Mouse (Mus musculus) hindbrain, embryonic 16.5 days (tissue): ENCODE results near the gene Mis12. TPM values are rescaled to one million over a fixed set of nuclear protein-coding genes. Genes with fewer than 3 reads are reported as not detected.

Experiments
- ATAC-seq: fragments of 200-750 bp; cut with Nextera tagmentation; 2 replicates; pipeline ENCODE4 v1.8.0; 2017; ENCODE audit warnings: moderate TSS enrichment, moderate library complexity
- H3K27ac ChIP-seq: fragments of 300-500 bp; sonication (generic); 2 replicates; pipeline ENCODE4 v1.5.1; 2014; ENCODE audit warnings: low read depth, mild to moderate bottlenecking, control low read depth, low read length, moderate library complexity
- H3K27me3 ChIP-seq: fragments of 300-500 bp; sonication (generic); replicated peaks from 2 replicates; pipeline ENCODE4 v1.6.1; 2014; ENCODE audit warnings: low read length; ENCODE audit not compliant: control insufficient read depth, insufficient read depth
- H3K36me3 ChIP-seq: fragments of 300-500 bp; sonication (generic); 2 replicates; pipeline ENCODE4 v1.6.1; 2014; ENCODE audit warnings: mild to moderate bottlenecking, low read length, moderate library complexity, mixed read lengths; ENCODE audit not compliant: control insufficient read depth, insufficient read depth
- H3K4me1 ChIP-seq: fragments of 300-500 bp; sonication (generic); 2 replicates; pipeline ENCODE4 v1.6.1; 2014; ENCODE audit warnings: low read depth, low read length; ENCODE audit not compliant: control insufficient read depth, insufficient read depth
- H3K4me2 ChIP-seq: fragments of 300-500 bp; sonication (generic); 2 replicates; pipeline ENCODE4 v1.6.1; 2014; ENCODE audit warnings: mild to moderate bottlenecking, low read length, control low read depth, moderate library complexity
- H3K4me3 ChIP-seq: fragments of 300-500 bp; sonication (generic); 2 replicates; pipeline ENCODE4 v1.5.1; 2014; ENCODE audit warnings: mild to moderate bottlenecking, low read length, control low read depth, moderate library complexity
- H3K9ac ChIP-seq: fragments of 300-500 bp; sonication (generic); 2 replicates; pipeline ENCODE4 v1.6.1; 2014; ENCODE audit warnings: low read depth, mild to moderate bottlenecking, control low read depth, low read length, moderate library complexity
- H3K9me3 ChIP-seq: fragments of 300-500 bp; sonication (generic); 2 replicates; pipeline ENCODE4 v1.6.1; 2014; ENCODE audit warnings: mild to moderate bottlenecking, low read length, moderate library complexity; ENCODE audit not compliant: control insufficient read depth
- WGBS: fragments of 180-500 bp; shearing (Covaris S2); extraction: QIAGEN DNeasy Blood & Tissue Kit; methylation state at CpG from one replicate; pipeline ENCODE4 v1.1.7; 2014; 5-methylcytosine and 5-hydroxymethylcytosine counted together
- polyA plus RNA-seq: library from polyadenylated mRNA; unstranded; fragments of >200 nt; fragmentation: Nextera tagmentation; extraction: Ambion mirVana; gene quantifications from 2 replicates; pipeline ENCODE4 v1.2.1, GENCODE M21; 2015

Gene Mis12
- polyA plus RNA-seq, 1 experiment from 2014 or later: 32.3 TPM

DNA sequence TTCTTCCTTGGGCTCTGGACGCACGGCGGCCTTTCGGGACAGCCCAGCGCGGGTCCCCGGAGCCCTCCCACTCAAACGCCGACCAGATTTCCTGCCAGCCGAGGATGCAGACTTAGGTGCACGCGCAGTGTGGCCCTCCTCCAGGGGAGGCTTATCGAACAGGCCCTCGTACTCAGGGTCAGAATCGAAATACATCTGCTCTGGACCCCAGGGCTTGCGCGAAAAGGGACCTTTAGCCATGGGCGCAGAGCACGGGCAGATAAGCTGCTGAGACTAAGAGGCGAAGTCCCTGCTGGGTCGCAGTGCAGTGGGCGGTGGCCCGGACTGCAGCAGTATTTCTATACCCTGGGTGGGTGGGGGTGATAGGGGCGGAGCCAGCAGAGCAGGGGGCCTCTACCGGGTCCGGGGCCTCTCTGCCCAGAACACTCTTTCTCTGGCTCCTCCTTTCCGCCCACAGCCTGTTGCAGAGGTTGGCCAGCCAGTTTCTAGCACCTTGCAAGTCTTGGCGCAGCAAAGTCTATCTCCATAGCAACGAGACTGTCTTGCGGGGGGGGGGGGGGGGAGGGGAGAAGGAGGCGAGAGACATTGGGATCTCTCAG, 13.9 kb downstream of the Mis12 start, which contains the start of gene 6330403K07Rik:
6330403K07Rik (minus strand) TSS at position 351 of the 599 bp plus-strand sequence.
- Histone ChIP-seq H3K9me3 (no peaks in the 10 kb centered on the region), H3K36me3 (no peaks in the 10 kb centered on the region; the same call in 1 of the 2 replicates), H3K27ac (peak within 1 kb of the TSS; percentile 97), H3K9ac (peak within 1 kb of the TSS; percentile 84), H3K4me3 (peak within 1 kb of the TSS; percentile 72), H3K27me3 (no peaks in the 10 kb centered on the region), H3K4me1 (peaks cover 12% of the 10 kb centered on the region), H3K4me2 (peak within 1 kb of the TSS; percentile 69)
- under 1% methylated on average over 22 of the region's 31 CpGs for WGBS
- peak; percentile 97 for ATAC-seq

DNA sequence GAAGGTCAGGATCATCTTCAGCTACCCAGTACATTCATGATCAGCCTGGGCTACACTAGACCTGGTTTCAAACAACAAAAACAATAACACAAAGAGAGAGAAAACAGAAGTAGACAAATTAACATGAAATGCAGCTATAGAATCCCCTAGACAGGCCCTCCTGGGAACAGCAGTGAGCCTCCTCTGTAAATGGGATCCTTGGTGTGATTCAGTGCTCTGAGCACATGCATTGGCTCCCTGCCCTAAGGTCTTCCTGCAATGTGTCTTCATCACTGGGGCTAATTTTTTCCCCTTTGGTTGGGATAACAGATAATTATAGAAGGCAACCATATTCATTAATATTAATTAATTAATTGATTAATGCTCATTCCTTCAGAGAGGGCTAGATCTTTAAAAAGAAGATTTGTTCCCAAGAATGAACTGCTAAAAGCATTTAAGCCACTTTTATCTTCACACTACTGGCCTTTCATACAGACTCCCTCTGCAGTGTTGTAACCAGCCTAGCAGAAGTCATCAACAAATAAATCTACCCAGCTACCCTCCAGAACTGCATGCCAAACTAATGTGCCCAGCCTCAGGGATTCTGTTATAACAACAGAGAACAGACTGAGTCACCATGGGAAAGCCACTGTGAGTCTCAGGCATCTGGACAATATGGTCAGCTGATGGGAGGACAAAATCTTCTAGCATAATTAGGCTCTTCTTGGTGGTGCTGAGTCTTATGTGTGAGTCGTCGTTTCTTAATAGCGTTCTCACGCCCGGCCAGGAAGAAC, 20.3 kb downstream of the Mis12 start:
- ATAC-seq: no peak
- H3K4me1 ChIP-seq: no peaks in the 10 kb centered on the region
- no peak overlapping the region for H3K9ac ChIP-seq
- H3K4me2 ChIP-seq: no peak overlapping the region
- no peak overlapping the region for H3K4me3 ChIP-seq
- no peak overlapping the region for H3K27ac ChIP-seq
- WGBS: 95% methylated on average over 5 of the region's 5 CpGs
- H3K27me3 ChIP-seq: no peaks in the 10 kb centered on the region
- no peaks in the 10 kb centered on the region for H3K36me3 ChIP-seq
- H3K9me3 ChIP-seq: no peaks in the 10 kb centered on the region

DNA sequence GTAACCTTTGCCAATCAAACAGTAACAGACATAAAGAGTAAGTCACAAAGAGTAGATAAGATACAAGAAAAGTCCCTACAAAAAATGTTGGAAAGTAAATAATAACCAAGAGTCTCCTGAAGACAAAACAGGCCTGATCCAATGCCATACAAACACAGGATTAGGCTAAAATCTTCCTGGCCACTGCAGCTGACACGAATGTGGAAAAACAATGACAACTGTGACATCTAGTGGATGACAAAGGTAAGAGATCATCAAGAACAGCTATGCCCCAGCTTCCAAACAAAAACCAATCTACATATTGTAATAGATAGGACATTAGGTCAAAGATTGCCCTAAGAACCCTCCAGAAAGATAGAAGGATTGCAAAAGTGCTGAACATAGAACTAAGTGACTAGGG, 33.1 kb downstream of the Mis12 start:
- H3K36me3 ChIP-seq: no peaks in the 10 kb centered on the region
- no peaks in the 10 kb centered on the region for H3K27me3 ChIP-seq
- H3K4me2 ChIP-seq: no peak overlapping the region
- H3K9ac ChIP-seq: no peak overlapping the region
- no peak overlapping the region for H3K4me3 ChIP-seq
- H3K4me1 ChIP-seq: no peaks in the 10 kb centered on the region
- no peaks in the 10 kb centered on the region for H3K9me3 ChIP-seq
- no peak overlapping the region for H3K27ac ChIP-seq
- ATAC-seq: no peak
- WGBS: 9% methylated on average over 1 of the region's 1 CpGs

DNA sequence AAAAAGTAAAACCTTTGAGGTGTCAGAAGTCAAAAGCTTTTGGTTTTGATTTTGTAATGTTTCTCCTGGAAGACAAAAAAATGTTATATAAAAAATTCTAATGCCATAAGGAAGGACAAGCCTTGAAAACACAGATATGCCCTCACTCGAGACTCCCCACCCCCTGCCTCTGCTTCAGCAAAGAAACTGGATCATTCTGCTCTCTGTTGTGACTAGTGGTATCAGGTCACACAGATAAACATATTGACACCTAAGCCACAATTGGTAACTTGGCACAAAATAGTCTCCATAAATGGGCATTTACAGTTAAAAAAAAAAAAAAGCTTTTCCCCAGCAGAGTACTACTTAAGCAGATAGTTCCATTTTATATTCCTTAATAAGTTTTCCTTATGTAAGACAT, 56.9 kb downstream of the Mis12 start:
- no peak for ATAC-seq
- Histone ChIP-seq H3K9me3 (peaks cover 3% of the 10 kb centered on the region; the same call in 1 of the 2 replicates), H3K27me3 (no peaks in the 10 kb centered on the region), H3K4me3 (no peak overlapping the region), H3K4me2 (no peak overlapping the region), H3K4me1 (no peaks in the 10 kb centered on the region), H3K36me3 (no peaks in the 10 kb centered on the region), H3K9ac (no peak overlapping the region), H3K27ac (no peak overlapping the region)
- 83% methylated on average over 1 of the region's 1 CpGs for WGBS

Other genes starting within 250 kb of the Mis12 start
- 0.19 TPM in 1 of 2 replicates, not detected in the other for gene Scimp, start 207.0 kb upstream of the Mis12 start, polyA plus RNA-seq
- 77.1 and 88.1 TPM in 2 replicates for gene Rabep1, start 174.8 kb upstream of the Mis12 start, polyA plus RNA-seq
- 108 and 116 TPM in 2 replicates for gene Nup88, start 49.6 kb upstream of the Mis12 start, polyA plus RNA-seq
- 69.6 and 69.8 TPM in 2 replicates for gene Rpain, start 49.4 kb upstream of the Mis12 start, polyA plus RNA-seq
- 179 and 184 TPM in 2 replicates for gene C1qbp, start 36.6 kb upstream of the Mis12 start, polyA plus RNA-seq
- 12.4 and 14.7 TPM in 2 replicates for gene Dhx33, start 15.2 kb upstream of the Mis12 start, polyA plus RNA-seq
- gene Derl2, start 230 bp downstream of the Mis12 start, polyA plus RNA-seq: 30.9 and 32.9 TPM in 2 replicates
- 661 and 685 TPM in 2 replicates for gene 6330403K07Rik, start 13.9 kb downstream of the Mis12 start, polyA plus RNA-seq
- gene Nlrp1a, start 125.1 kb downstream of the Mis12 start, polyA plus RNA-seq: 0.04 TPM in 1 of 2 replicates, not detected in the other
- not detected in 2 replicates for gene Nlrp1b, start 211.1 kb downstream of the Mis12 start, polyA plus RNA-seq